Mouse (Mus musculus): ENCODE results near the gene Iah1.

- TF ChIP-seq MYOG (IDR thresholded peaks at IDR 0.05; ENCODE audit: control insufficient read depth in 1 of 3, insufficient read depth in 1 of 3, insufficient read length in 2 of 3, low read depth in 2 of 3) = no peak
- no peak for TF ChIP-seq MYOD1 (IDR thresholded peaks at IDR 0.05; ENCODE audit: control insufficient read depth in 1 of 3, insufficient read length in 2 of 3, low read depth in 2 of 3)
- no peak for TF ChIP-seq POLR2A (IDR thresholded peaks at IDR 0.05; ENCODE audit: insufficient read length, low read depth)
- no peak for TF ChIP-seq MAX (IDR thresholded peaks at IDR 0.05; ENCODE audit: low read depth)
These were observed 48.0 kb upstream of the Iah1 start for GRCm38 (mm10) chr12:21268083-21268616.
